Mouse (Mus musculus): Measurements from ENCODE around the gene Tmem182. TPM values are rescaled to one million over a fixed set of nuclear protein-coding genes. Genes with fewer than 3 reads are reported as not detected.

Gene Tmem182
- not detected in 2 replicates for polyA plus RNA-seq (2016; fragmentation: Nextera tagmentation; extraction: Ambion mirVana)

DNA sequence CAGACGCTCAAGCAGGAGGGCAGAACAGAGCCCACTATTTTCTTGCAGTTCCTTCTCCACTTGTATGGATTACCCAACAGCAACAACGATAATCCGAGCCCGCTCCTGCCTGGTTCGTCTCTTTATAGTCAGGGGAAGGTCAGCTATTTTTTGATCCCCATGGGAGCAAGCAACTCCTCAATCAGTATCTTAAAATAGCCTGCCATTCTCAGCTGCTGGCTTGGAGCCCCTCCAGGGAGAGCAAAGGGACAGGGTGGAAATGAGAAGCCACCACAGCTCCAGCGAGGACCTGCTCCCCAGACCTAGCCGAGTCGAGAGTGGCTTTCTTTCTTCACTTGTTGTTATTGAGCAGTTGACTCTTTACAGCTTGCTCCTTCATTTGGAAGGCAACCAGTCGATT lies at the start of gene Tmem182:
TSS of gene Tmem182 (plus strand) at position 251 of the 400 bp plus-strand sequence.
- no peaks in the 10 kb centered on the region for H3K36me3 ChIP-seq (replicated peaks)
- H3K9me3 ChIP-seq: no peaks in the 10 kb centered on the region
- WGBS: 83% methylated on average over 9 of the region's 9 CpGs
- no peak for DNase-seq (ENCODE audit: extremely low spot score, low spot score)
- no peak within 1 kb of the TSS for H3K4me3 ChIP-seq
- no peaks in the 10 kb centered on the region for H3K4me1 ChIP-seq
- no peak within 1 kb of the TSS for H3K27ac ChIP-seq
- no peaks in the 10 kb centered on the region for H3K27me3 ChIP-seq (ENCODE audit: poor library complexity, severe bottlenecking)

DNA sequence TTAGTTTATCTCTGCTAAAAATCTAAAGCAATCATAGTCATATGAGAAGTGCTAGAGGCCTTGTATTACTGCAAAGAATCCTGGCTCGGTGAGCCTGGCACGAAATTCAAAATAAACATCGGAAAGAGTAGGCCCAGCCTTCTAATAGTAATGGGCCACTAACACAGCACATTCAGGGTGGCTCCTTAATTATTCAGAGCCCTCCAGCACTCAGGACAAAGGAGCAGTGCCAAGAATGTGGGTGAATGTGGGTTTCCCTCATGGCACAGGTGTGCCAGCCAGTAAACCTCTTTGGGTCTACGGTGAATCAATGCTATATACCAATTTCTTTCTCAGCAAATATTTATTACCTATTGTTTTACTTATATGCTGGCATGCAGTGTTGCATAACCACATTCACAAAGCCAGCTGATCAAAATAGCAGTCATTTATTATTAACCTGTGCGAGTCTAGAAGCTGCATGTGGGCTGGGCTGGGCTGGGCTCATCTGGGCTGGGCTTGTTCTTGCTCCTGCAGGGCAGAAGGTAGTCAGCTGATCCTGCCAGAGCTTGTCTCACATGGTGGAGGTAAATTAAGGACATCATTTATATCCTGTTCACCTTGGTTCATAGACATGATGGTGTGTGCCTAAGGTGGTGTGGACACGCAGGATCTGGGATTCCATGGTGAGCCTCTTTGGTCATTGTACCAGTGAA lies 45.5 kb upstream of the Tmem182 start:
- no peaks in the 10 kb centered on the region for H3K27me3 ChIP-seq (ENCODE audit: poor library complexity, severe bottlenecking)
- 90% methylated on average over 6 of the region's 6 CpGs for WGBS
- no peak for DNase-seq (ENCODE audit: extremely low spot score, low spot score)

DNA sequence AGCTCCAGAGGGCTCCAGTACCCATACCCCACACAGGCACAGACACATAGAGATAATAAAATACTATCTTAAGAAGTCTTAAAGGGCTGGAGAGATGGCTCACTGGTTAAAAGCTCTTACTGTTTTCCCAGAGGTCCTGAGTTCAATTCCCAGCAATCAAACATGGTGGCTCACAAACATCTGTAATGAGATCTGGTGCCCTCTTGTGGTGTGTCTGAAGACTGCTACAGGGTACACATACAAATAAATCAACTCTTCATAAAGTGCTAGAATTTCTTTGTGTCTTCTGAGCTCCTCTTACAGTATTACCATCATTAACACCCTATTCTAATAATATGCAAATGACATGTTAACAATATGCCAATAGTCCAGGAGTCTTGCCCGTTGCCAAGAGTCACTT lies 41.4 kb upstream of the Tmem182 start:
- WGBS: 94% methylated on average over 1 of the region's 1 CpGs
- no peak overlapping the region for H3K4me3 ChIP-seq
- H3K9me3 ChIP-seq: no peaks in the 10 kb centered on the region
- H3K27me3 ChIP-seq (ENCODE audit: poor library complexity, severe bottlenecking): no peaks in the 10 kb centered on the region
- no peak overlapping the region for H3K27ac ChIP-seq
- DNase-seq (ENCODE audit: extremely low spot score, low spot score): no peak
- H3K36me3 ChIP-seq (replicated peaks): no peaks in the 10 kb centered on the region
- H3K4me1 ChIP-seq: peaks cover 4% of the 10 kb centered on the region; the same call in 1 of the 2 replicates

More for the DNA sequence above, 45.5 kb upstream of the Tmem182 start:
- H3K9me3 ChIP-seq: no peaks in the 10 kb centered on the region
- H3K36me3 ChIP-seq (replicated peaks): no peaks in the 10 kb centered on the region
- no peak overlapping the region for H3K27ac ChIP-seq
- no peak overlapping the region for H3K4me3 ChIP-seq
- no peaks in the 10 kb centered on the region for H3K4me1 ChIP-seq

DNA sequence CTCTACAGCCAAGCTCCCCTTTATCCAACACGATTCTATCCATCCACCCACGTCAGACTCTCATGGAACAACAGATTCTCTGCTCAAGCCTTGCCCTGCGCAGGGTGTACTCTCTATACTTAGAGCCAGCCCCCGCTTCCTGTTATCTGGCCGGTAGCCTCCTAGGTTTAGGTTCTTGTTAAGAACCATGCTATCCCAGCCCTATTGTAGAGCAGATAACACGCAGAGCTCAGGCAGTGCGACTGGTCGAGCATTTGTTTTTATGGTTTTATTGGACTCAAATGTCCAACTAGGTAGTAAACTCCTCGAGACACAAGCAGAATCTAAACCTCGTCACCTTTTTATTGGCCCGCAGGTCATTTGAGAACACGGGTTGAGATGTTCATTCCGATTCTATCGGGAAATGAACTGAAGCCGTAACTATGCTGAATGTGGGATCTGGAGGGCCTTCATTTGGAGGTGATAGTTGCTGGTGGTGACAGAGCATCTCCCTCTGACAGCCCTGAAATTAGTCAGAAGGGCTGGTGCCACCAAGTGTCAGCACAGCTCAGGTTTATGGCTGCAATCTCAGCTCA lies 40.6 kb upstream of the Tmem182 start:
- Histone ChIP-seq H3K4me3 (no peak overlapping the region), H3K27ac (no peak overlapping the region), H3K4me1 (peaks cover 10% of the 10 kb centered on the region), H3K9me3 (no peaks in the 10 kb centered on the region), H3K27me3 (ENCODE audit: poor library complexity, severe bottlenecking) (no peaks in the 10 kb centered on the region), H3K36me3 (replicated peaks) (no peaks in the 10 kb centered on the region)
- DNase-seq (ENCODE audit: extremely low spot score, low spot score): no peak
- WGBS: 94% methylated on average over 15 of the region's 15 CpGs

DNA sequence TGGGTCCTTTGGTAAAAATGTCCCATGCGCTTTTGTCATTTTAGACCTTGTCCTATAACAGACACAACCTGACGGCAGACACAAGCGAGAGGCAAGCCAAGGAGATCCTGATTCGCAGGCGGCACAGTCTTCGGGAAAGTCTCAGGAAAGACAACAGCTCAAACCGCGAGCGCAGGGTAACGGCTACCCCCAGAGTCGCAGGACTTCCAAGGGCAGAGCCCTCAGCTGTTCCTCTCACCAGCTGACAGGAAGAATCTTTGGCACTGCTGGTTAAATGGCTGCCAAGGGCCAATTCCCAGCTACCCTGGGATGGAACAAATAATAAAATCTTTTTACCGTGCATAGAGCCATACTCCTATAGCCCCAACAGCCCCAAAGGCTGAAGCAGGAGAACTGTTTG lies 39.9 kb upstream of the Tmem182 start:
- WGBS: 93% methylated on average over 12 of the region's 12 CpGs
- Histone ChIP-seq H3K9me3 (no peaks in the 10 kb centered on the region), H3K4me1 (peaks cover 10% of the 10 kb centered on the region), H3K27ac (no peak overlapping the region), H3K27me3 (ENCODE audit: poor library complexity, severe bottlenecking) (no peaks in the 10 kb centered on the region), H3K4me3 (no peak overlapping the region), H3K36me3 (replicated peaks) (no peaks in the 10 kb centered on the region)
- DNase-seq (ENCODE audit: extremely low spot score, low spot score): no peak

DNA sequence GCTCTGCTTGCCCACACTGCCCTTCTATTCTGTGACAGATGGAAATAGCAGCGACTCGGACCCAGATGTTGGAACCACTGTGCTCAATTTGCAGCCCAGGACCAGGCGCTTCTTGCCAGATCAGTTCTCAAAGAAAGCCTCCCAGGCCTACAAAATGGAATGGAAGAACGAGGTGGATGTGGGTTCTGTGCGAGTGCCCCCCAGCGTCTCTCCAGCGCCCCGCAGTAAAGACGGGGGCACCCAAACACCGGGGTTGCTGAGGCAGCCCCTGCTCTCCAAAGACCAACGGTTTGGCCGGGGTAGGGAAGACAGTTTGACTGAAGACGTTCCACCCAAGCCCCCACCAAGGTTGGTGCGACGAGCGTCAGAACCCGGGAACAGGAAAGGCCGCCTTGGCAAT lies 37.8 kb upstream of the Tmem182 start:
- DNase-seq (ENCODE audit: extremely low spot score, low spot score): no peak
- Histone ChIP-seq H3K36me3 (replicated peaks) (no peaks in the 10 kb centered on the region), H3K9me3 (no peaks in the 10 kb centered on the region), H3K4me3 (no peak overlapping the region), H3K27me3 (ENCODE audit: poor library complexity, severe bottlenecking) (no peaks in the 10 kb centered on the region), H3K4me1 (peaks cover 10% of the 10 kb centered on the region), H3K27ac (no peak overlapping the region)
- 88% methylated on average over 18 of the region's 18 CpGs for WGBS

DNA sequence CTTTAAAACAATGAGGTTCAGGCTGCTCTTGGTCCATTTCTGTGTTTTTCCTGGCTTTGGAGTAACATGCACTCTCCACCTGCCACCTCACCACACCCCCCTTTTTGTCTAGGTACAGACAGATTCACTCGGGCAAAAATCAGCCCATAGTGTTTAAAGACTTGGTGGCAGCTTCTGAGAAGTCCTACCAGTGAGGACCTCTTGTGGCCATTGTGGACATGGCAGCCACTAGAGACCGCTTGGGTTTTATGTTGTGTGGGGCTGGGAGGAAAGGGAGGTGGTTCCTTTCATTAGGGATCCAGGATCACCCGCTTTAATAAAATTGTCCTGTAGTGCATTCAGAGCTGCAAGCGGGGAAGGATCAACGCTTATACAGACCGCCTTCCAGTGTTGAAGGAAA lies 36.8 kb upstream of the Tmem182 start:
- H3K27me3 ChIP-seq (ENCODE audit: poor library complexity, severe bottlenecking): no peaks in the 10 kb centered on the region
- H3K36me3 ChIP-seq (replicated peaks): peaks cover 2% of the 10 kb centered on the region
- H3K9me3 ChIP-seq: no peaks in the 10 kb centered on the region
- DNase-seq (ENCODE audit: extremely low spot score, low spot score): peak; percentile 37
- H3K27ac ChIP-seq: no peak overlapping the region
- H3K4me1 ChIP-seq: peaks cover 10% of the 10 kb centered on the region
- H3K4me3 ChIP-seq: no peak overlapping the region
- 32% methylated on average over 6 of the region's 6 CpGs for WGBS

DNA sequence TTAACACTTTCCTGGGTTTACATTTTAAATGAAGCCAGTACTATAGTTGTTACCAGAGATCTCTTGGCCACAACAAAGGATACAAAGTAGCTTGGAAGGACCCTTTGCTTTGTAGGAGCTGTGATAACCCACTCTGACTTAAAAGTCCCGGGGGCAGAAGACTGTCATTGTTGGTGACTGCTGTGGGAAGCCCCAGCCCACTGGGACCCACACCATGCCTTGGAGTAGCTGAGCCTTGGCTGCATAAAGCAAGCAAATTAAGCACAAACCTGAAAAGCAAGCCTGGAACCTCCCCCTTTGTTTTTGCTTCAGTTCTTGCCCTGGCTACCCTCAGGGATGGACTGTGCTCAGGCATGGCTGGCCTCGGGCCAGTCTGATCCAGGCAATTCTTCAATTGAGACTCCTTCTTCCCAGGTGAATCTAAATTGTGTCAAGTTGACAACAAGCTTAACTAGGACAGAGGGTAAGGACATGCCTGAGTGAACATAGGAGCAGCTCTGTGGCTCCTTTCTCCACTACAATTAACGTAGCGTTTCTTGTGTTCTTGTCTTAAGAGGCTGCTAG lies 36.0 kb upstream of the Tmem182 start:
- Histone ChIP-seq H3K4me1 (peaks cover 10% of the 10 kb centered on the region), H3K27ac (no peak overlapping the region), H3K36me3 (replicated peaks) (peaks cover 10% of the 10 kb centered on the region), H3K9me3 (no peaks in the 10 kb centered on the region), H3K27me3 (ENCODE audit: poor library complexity, severe bottlenecking) (no peaks in the 10 kb centered on the region), H3K4me3 (no peak overlapping the region)
- 66% methylated on average over 4 of the region's 4 CpGs for WGBS
- no peak for DNase-seq (ENCODE audit: extremely low spot score, low spot score)

DNA sequence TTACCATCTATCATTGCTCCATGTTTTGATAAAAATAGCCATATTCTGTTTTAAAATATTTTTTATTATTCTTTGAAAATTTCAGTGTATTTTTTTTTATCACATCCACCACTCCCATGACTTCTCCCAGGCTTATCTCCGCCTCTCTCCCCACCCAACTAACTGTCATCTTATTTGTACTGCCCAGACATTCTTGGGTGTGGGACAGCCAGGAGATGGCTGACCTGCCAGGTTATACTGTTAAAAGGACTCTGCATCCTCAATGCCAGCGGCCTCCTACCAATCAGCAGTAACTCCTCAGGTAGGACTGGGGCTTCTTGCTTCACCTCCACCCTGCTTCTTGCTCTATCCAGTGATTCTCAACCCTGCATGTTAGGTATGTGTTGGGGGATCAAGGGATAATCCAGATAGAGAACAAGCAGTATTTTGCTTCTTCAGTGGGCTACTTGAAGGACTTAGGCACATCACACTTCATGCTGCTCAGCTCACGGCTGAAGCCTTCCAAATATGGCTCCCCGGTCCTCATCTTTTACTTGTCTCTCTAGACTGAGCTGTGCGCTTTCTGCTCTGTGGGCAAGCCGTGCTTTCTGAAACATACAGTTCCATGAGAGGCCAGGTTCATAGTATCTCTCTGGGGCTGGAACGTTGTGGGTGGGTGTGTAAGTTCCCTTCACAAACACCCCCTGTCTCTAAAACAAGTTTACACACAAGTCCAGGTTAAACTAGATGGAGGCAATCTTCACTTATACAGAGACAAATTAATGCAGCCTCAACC lies 34.0 kb upstream of the Tmem182 start:
- 94% methylated on average over 7 of the region's 7 CpGs for WGBS
- no peak overlapping the region for H3K27ac ChIP-seq
- no peak for DNase-seq (ENCODE audit: extremely low spot score, low spot score)
- no peaks in the 10 kb centered on the region for H3K27me3 ChIP-seq (ENCODE audit: poor library complexity, severe bottlenecking)
- peaks cover 10% of the 10 kb centered on the region for H3K36me3 ChIP-seq (replicated peaks)
- H3K4me3 ChIP-seq: no peak overlapping the region
- H3K9me3 ChIP-seq: no peaks in the 10 kb centered on the region
- H3K4me1 ChIP-seq: peaks cover 10% of the 10 kb centered on the region

DNA sequence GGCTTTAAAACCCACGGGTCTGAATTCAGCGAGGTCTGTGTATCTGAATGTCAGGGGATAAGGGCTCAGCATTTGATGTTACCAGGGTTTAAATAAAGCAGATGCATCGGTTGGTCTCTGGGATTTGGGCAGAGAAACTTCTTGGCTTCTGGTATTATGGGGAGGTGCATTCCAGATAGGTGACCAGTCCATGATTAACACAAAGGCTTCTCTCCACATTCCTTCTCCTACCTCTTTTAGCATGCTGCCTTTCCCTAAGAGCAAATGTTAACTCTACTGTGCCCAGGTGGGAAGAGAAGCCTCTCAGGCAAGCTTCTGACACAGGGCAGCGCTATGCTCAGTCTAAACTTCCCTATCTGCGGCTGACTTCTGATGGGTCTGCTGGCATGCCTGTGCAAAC lies 32.2 kb upstream of the Tmem182 start:
- H3K27me3 ChIP-seq (ENCODE audit: poor library complexity, severe bottlenecking): no peaks in the 10 kb centered on the region
- peaks cover 10% of the 10 kb centered on the region for H3K36me3 ChIP-seq (replicated peaks)
- no peak for DNase-seq (ENCODE audit: extremely low spot score, low spot score)
- H3K4me3 ChIP-seq: no peak overlapping the region
- no peaks in the 10 kb centered on the region for H3K9me3 ChIP-seq
- H3K4me1 ChIP-seq: peaks cover 10% of the 10 kb centered on the region
- no peak overlapping the region for H3K27ac ChIP-seq
- WGBS: 91% methylated on average over 5 of the region's 5 CpGs

DNA sequence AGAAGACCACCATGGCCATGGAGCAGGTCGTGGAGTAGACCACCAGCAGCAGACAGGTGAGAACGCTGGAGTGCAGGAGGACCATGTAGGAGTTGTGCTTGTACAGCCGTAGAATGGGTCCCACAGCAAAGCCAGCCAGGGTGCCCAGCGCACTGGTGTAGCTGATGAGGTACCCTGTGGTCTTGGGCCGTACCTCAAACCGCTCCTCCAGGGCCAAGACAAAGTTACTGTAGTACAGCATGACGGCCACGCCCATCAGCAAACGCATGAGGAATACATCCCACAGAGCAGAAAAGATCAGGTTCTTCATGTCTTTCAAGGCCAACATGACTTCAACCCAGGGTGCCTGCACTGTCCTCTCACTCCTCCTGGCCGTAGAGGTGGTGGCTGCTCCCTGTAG lies 31.4 kb upstream of the Tmem182 start:
- Histone ChIP-seq H3K4me3 (no peak overlapping the region), H3K9me3 (peaks cover 7% of the 10 kb centered on the region; the same call in 1 of the 2 replicates), H3K27me3 (ENCODE audit: poor library complexity, severe bottlenecking) (no peaks in the 10 kb centered on the region), H3K36me3 (replicated peaks) (peaks cover 17% of the 10 kb centered on the region), H3K27ac (no peak overlapping the region), H3K4me1 (peaks cover 6% of the 10 kb centered on the region)
- no peak for DNase-seq (ENCODE audit: extremely low spot score, low spot score)
- 94% methylated on average over 10 of the region's 10 CpGs for WGBS

DNA sequence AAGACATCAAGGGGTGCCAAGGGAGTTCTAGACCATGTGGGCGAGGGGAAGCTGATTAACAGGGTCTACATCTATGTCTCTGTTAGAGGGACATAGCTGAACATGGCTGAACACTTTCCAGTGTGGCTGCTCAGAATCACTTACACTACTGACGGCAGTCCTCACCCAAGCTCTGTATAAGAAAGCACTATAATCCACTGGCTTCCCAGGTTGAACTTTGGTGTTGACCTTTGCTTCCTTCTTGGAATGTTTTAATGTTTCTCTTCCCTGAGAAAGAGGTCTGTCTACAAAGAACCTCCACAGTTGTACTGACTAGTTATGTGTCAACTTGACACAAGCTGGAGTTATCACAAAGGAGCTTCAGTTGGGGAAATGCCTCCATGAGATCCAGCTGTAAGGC lies 29.3 kb upstream of the Tmem182 start:
- 70% methylated on average over 2 of the region's 2 CpGs for WGBS
- no peak overlapping the region for H3K4me3 ChIP-seq
- DNase-seq (ENCODE audit: extremely low spot score, low spot score): no peak
- H3K36me3 ChIP-seq (replicated peaks): peaks cover 27% of the 10 kb centered on the region
- H3K9me3 ChIP-seq: peaks cover 8% of the 10 kb centered on the region; the same call in 1 of the 2 replicates
- no peaks in the 10 kb centered on the region for H3K27me3 ChIP-seq (ENCODE audit: poor library complexity, severe bottlenecking)
- no peak overlapping the region for H3K27ac ChIP-seq
- no peaks in the 10 kb centered on the region for H3K4me1 ChIP-seq

DNA sequence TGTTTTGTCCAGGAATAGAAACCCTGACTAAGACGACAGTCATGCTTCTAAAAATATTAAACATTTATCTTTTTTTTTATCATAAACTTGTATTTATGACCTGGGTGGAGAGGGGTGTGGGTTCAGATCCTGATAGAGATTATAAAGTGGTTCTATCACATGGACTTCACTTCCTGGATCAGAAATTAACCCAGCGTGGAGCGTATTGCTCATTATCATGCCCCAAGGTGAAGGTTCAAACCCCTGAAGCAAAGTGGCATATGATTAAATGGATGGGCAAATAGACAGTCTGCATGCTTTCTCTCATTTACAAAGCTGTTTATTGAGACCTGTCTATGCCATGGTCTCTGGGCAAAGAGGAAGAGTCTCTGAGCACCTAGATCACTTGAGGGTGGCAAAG lies 28.6 kb upstream of the Tmem182 start:
- no peak for DNase-seq (ENCODE audit: extremely low spot score, low spot score)
- 86% methylated on average over 3 of the region's 3 CpGs for WGBS
- Histone ChIP-seq H3K27ac (no peak overlapping the region), H3K4me1 (no peaks in the 10 kb centered on the region), H3K4me3 (no peak overlapping the region), H3K36me3 (replicated peaks) (peaks cover 27% of the 10 kb centered on the region), H3K27me3 (ENCODE audit: poor library complexity, severe bottlenecking) (no peaks in the 10 kb centered on the region), H3K9me3 (peaks cover 8% of the 10 kb centered on the region; the same call in 1 of the 2 replicates)
